Mouse (Mus musculus) right cerebral cortex, adult 18-20 months (tissue): ENCODE results near the gene Nenf.

Source experiments
- DNase-seq: peaks from one replicate; pipeline ENCODE4 v3.0.0; 2022; ENCODE audit warnings: mixed read lengths

Gene Nenf

GRCm38 (mm10) chr1:191281171-191281570 is 36.8 kb downstream of the Nenf start:
- no peak for DNase-seq

GRCm38 (mm10) chr1:191278324-191278723 is 39.7 kb downstream of the Nenf start:
- DNase-seq: no peak

- no peak for DNase-seq
These were observed 40.4 kb downstream of the Nenf start for GRCm38 (mm10) chr1:191277549-191278059.

- DNase-seq: no peak
These were observed 41.8 kb downstream of the Nenf start for GRCm38 (mm10) chr1:191276181-191276580.

GRCm38 (mm10) chr1:191275527-191275926 is 42.5 kb downstream of the Nenf start:
- peak; percentile 35 for DNase-seq

- DNase-seq: no peak
These were observed 45.3 kb downstream of the Nenf start for GRCm38 (mm10) chr1:191272660-191273059.

- DNase-seq: peak; percentile 14
These were observed 48.4 kb downstream of the Nenf start for GRCm38 (mm10) chr1:191269648-191269952.

- no peak for DNase-seq
These were observed 49.0 kb downstream of the Nenf start for GRCm38 (mm10) chr1:191268797-191269647.

- DNase-seq: no peak
These were observed 50.1 kb downstream of the Nenf start for GRCm38 (mm10) chr1:191267856-191268255.

- DNase-seq: no peak
These were observed 50.8 kb downstream of the Nenf start for GRCm38 (mm10) chr1:191267162-191267561.

- DNase-seq: no peak
These were observed 54.5 kb downstream of the Nenf start for GRCm38 (mm10) chr1:191263471-191263870.

- DNase-seq: no peak
These were observed 56.1 kb downstream of the Nenf start for GRCm38 (mm10) chr1:191261861-191262260.

GRCm38 (mm10) chr1:191259661-191260060 is 58.3 kb downstream of the Nenf start:
- no peak for DNase-seq

GRCm38 (mm10) chr1:191259121-191259520 is 58.9 kb downstream of the Nenf start:
- DNase-seq: no peak

- DNase-seq: no peak
These were observed 59.5 kb downstream of the Nenf start for GRCm38 (mm10) chr1:191258521-191258920.

GRCm38 (mm10) chr1:191257981-191258380 is 60.0 kb downstream of the Nenf start:
- no peak for DNase-seq

GRCm38 (mm10) chr1:191257351-191257771 is 60.6 kb downstream of the Nenf start:
- no peak for DNase-seq
